Mouse (Mus musculus) kidney, adult 18-20 months (tissue): ENCODE results near the gene Gkap1.

Experiments
- DNase-seq: peaks from one replicate; pipeline ENCODE4 v3.0.0; 2021

Gene Gkap1

GRCm38 (mm10) chr13:58197211-58197610 lies 78.3 kb downstream of the Gkap1 start:
- DNase-seq: no peak

- DNase-seq: no peak
These were observed 80.6 kb downstream of the Gkap1 start for GRCm38 (mm10) chr13:58194908-58195307.

- DNase-seq: no peak
These were observed 82.3 kb downstream of the Gkap1 start for GRCm38 (mm10) chr13:58193221-58193620.

- peak; percentile 35 for DNase-seq
These were observed 83.4 kb downstream of the Gkap1 start for GRCm38 (mm10) chr13:58192146-58192545.

- no peak for DNase-seq
These were observed 84.0 kb downstream of the Gkap1 start for GRCm38 (mm10) chr13:58191516-58191915.

- no peak for DNase-seq
These were observed 86.0 kb downstream of the Gkap1 start for GRCm38 (mm10) chr13:58189473-58189872.

- peak; percentile 88 for DNase-seq
These were observed 87.1 kb downstream of the Gkap1 start for GRCm38 (mm10) chr13:58188412-58188811.

- no peak for DNase-seq
These were observed 87.7 kb downstream of the Gkap1 start for GRCm38 (mm10) chr13:58187751-58188150.

GRCm38 (mm10) chr13:58186281-58186680 lies 89.2 kb downstream of the Gkap1 start:
- DNase-seq: no peak

- DNase-seq: no peak
These were observed 91.4 kb downstream of the Gkap1 start for GRCm38 (mm10) chr13:58184111-58184510.
